Mouse (Mus musculus): ENCODE measurements around the gene Gm648.
A peak's percentile ranks its signal among the peaks of the same experiment; 100 is the strongest.

- no peak for TF ChIP-seq POLR2A (IDR thresholded peaks at IDR 0.05; ENCODE audit: low read depth, low read length)
- TF ChIP-seq CTCF (IDR thresholded peaks at IDR 0.05; ENCODE audit: extremely low read depth, insufficient read length, insufficient replicate concordance, low read depth, low read length), result peak; percentile 55; the same call in 1 of the 2 replicates
Measured at GRCm38 (mm10) chrX:56531266-56531665, 18.1 kb downstream of the Gm648 start.
